Mouse (Mus musculus) small intestine, adult 2 months (tissue): ENCODE results near the gene Tardbp.

Experiments
- CTCF ChIP-seq: fragments of 200-500 bp; IDR thresholded peaks from 2 replicates; pipeline ENCODE4 v1.5.1; 2012; ENCODE audit warnings: low read depth, mild to moderate bottlenecking, control low read depth, inconsistent platforms, low read length, moderate library complexity, mixed read lengths; ENCODE audit not compliant: insufficient replicate concordance, insufficient read length; ENCODE audit errors: extremely low read depth
- POLR2A ChIP-seq: fragments of 200-500 bp; IDR thresholded peaks from 2 replicates; pipeline ENCODE4 v1.6.1; 2012; ENCODE audit warnings: low read depth, mild to moderate bottlenecking, control low read depth, inconsistent platforms, low read length, moderate library complexity

DNA sequence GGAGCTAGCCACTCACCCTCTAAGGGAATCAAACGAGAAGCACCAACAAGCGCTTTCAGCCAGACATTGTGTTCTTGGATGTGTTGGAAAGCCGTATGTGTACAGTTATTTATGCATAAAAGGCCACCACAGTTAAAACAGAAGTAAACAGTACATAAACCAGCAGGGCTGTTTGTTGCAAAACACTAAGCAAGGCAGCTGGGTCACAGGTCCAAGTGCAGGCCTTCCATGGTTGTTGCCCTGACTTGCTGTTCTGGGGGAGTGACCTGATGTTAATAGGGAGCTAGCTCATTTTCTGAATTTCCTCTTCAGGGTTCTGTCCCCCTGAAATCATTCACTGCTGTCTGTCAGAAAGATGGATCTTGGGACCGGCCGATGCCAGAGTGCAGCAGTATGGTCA is 17.0 kb downstream of the Tardbp start:
- no peak for TF ChIP-seq CTCF
- TF ChIP-seq POLR2A = no peak
